In genomic region chr12:107969126-107969525, GRCm38 (mm10) we compare ENCODE assay signal across 21 mouse cellular contexts. TPM values are rescaled to one million over a fixed set of nuclear protein-coding genes. Genes with fewer than 3 reads are reported as not detected.
A peak's percentile ranks its signal among the peaks of the same experiment; 100 is the strongest.
DNase-seq lines count a peak whose midpoint lies in the region; ATAC-seq and TF ChIP-seq lines count a peak whose summit lies in the region.
"Had no signal": no experiment of that assay in that cellular context is flagged by ENCODE, and none has a peak within 500 bp of the region (broad histone marks: within the 10 kb centered on the region; RNA-seq: fewer than 3 reads in every experiment).

No protein-coding gene starts in this region.

- TF ChIP-seq CTCF in thymus, adult 2 months (IDR thresholded peaks at IDR 0.05; ENCODE audit: borderline replicate concordance, control insufficient read depth, extremely low read depth, insufficient read depth, low read length, poor library complexity): no peak
- TF ChIP-seq CTCF in olfactory bulb, adult 2 months (IDR thresholded peaks at IDR 0.05; ENCODE audit: insufficient read depth, low read depth, low read length): no peak

- WGBS in hindbrain, embryonic 14.5 days: 62% methylated on average over 8 of the region's 8 CpGs
- 78% methylated on average over 8 of the region's 8 CpGs for WGBS in hindbrain, embryonic 11.5 days
- WGBS in thymus, adult 2 months: 82% methylated on average over 8 of the region's 8 CpGs
- WGBS in hindbrain, embryonic 16.5 days: 62% methylated on average over 8 of the region's 8 CpGs
- WGBS in olfactory bulb, adult 2 months: 42% methylated on average over 8 of the region's 8 CpGs

- no peaks in the 10 kb centered on the region for H3K27me3 ChIP-seq in hindbrain, embryonic 14.5 days (ENCODE audit: control insufficient read depth, insufficient read depth, low read length)
- no peaks in the 10 kb centered on the region for H3K27me3 ChIP-seq in hindbrain, embryonic 11.5 days (ENCODE audit: control insufficient read depth, insufficient read depth, low read length)
- H3K27me3 ChIP-seq in thymus, adult 2 months (ENCODE audit: control insufficient read depth, insufficient read depth, low read length): no peaks in the 10 kb centered on the region
- no peaks in the 10 kb centered on the region for H3K27me3 ChIP-seq in hindbrain, embryonic 16.5 days (replicated peaks; ENCODE audit: control insufficient read depth, insufficient read depth, low read length)
- H3K27me3 ChIP-seq: embryonic facial prominence, embryonic 12.5 days; kidney, embryonic 15.5 days; limb, embryonic 12.5 days; liver, embryonic 13.5 days had no signal

- H3K4me3 ChIP-seq in hindbrain, embryonic 14.5 days (replicated peaks; ENCODE audit: low read length): no peak overlapping the region
- no peak overlapping the region for H3K4me3 ChIP-seq in hindbrain, embryonic 11.5 days (ENCODE audit: low read depth, low read length)
- no peak overlapping the region for H3K4me3 ChIP-seq in thymus, adult 2 months (ENCODE audit: control insufficient read depth, insufficient read depth, low read length)
- no peak overlapping the region for H3K4me3 ChIP-seq in hindbrain, embryonic 16.5 days (ENCODE audit: low read length)
- H3K4me3 ChIP-seq in olfactory bulb, adult 2 months (ENCODE audit: insufficient read depth, low read depth, low read length): no peak overlapping the region
- H3K4me3 ChIP-seq: embryonic facial prominence, embryonic 12.5 days; heart, adult 2 months; kidney, embryonic 15.5 days; limb, embryonic 12.5 days; liver, embryonic 13.5 days; lung, embryonic 15.5 days had no signal

- no peak for TF ChIP-seq POLR2A in thymus, adult 2 months (IDR thresholded peaks at IDR 0.05; ENCODE audit: control insufficient read depth, extremely low read depth, insufficient read depth, low read length, poor library complexity)
- TF ChIP-seq POLR2A in olfactory bulb, adult 2 months (IDR thresholded peaks at IDR 0.05; ENCODE audit: insufficient read depth, low read depth, low read length): no peak

- H3K36me3 ChIP-seq in hindbrain, embryonic 14.5 days (replicated peaks; ENCODE audit: control insufficient read depth, insufficient read depth): no peaks in the 10 kb centered on the region
- no peaks in the 10 kb centered on the region for H3K36me3 ChIP-seq in hindbrain, embryonic 11.5 days (ENCODE audit: control insufficient read depth, insufficient read depth, low read length)
- peaks cover 67% of the 10 kb centered on the region for H3K36me3 ChIP-seq in thymus, adult 2 months (ENCODE audit: control insufficient read depth, insufficient read depth, low read length)
- no peaks in the 10 kb centered on the region for H3K36me3 ChIP-seq in hindbrain, embryonic 16.5 days (ENCODE audit: control insufficient read depth, insufficient read depth, low read length)
- H3K36me3 ChIP-seq: embryonic facial prominence, embryonic 12.5 days; kidney, embryonic 15.5 days; limb, embryonic 12.5 days; liver, embryonic 13.5 days; lung, embryonic 15.5 days had no signal

- no peak for ATAC-seq in hindbrain, embryonic 14.5 days (ENCODE audit: low FRiP score)
- no peak for ATAC-seq in hindbrain, embryonic 11.5 days (ENCODE audit: low FRiP score)
- no peak for ATAC-seq in hindbrain, embryonic 16.5 days

- H3K27ac ChIP-seq in hindbrain, embryonic 14.5 days: peak overlapping the region; percentile 91
- H3K27ac ChIP-seq in hindbrain, embryonic 11.5 days (ENCODE audit: low read depth, low read length): no peak overlapping the region
- H3K27ac ChIP-seq in thymus, adult 2 months (ENCODE audit: control insufficient read depth, insufficient read depth, low read length): peak overlapping the region; percentile 4; the same call in 1 of the 2 replicates
- H3K27ac ChIP-seq in hindbrain, embryonic 16.5 days (ENCODE audit: low read depth, low read length): peak overlapping the region; percentile 77; the same call in 1 of the 2 replicates
- H3K27ac ChIP-seq in olfactory bulb, adult 2 months (ENCODE audit: insufficient read depth, low read depth, low read length): peak overlapping the region; percentile 74
- H3K27ac ChIP-seq: embryonic facial prominence, embryonic 12.5 days; heart, adult 2 months; kidney, embryonic 15.5 days; limb, embryonic 12.5 days; liver, embryonic 13.5 days; lung, embryonic 15.5 days had no signal

- peaks cover 73% of the 10 kb centered on the region for H3K4me1 ChIP-seq in hindbrain, embryonic 14.5 days (replicated peaks; ENCODE audit: control insufficient read depth, insufficient read depth, low read length)
- H3K4me1 ChIP-seq in hindbrain, embryonic 11.5 days (replicated peaks; ENCODE audit: control insufficient read depth, insufficient read depth, low read length): peaks cover 13% of the 10 kb centered on the region
- peaks cover 89% of the 10 kb centered on the region for H3K4me1 ChIP-seq in thymus, adult 2 months (replicated peaks; ENCODE audit: control insufficient read depth, insufficient read depth, low read length)
- H3K4me1 ChIP-seq in hindbrain, embryonic 16.5 days (ENCODE audit: control insufficient read depth, insufficient read depth, low read depth, low read length): peaks cover 33% of the 10 kb centered on the region
- peaks cover 71% of the 10 kb centered on the region for H3K4me1 ChIP-seq in olfactory bulb, adult 2 months (ENCODE audit: control insufficient read depth, insufficient read depth, low read length)
- H3K4me1 ChIP-seq: liver, embryonic 13.5 days had no signal

- peak overlapping the region; percentile 24; the same call in 1 of the 2 replicates for H3K9ac ChIP-seq in hindbrain, embryonic 14.5 days
- H3K9ac ChIP-seq in hindbrain, embryonic 11.5 days (ENCODE audit: low read depth, low read length): no peak overlapping the region
- H3K9ac ChIP-seq in hindbrain, embryonic 16.5 days (ENCODE audit: low read depth, low read length): no peak overlapping the region
- H3K9ac ChIP-seq: embryonic facial prominence, embryonic 12.5 days; kidney, embryonic 15.5 days; limb, embryonic 12.5 days; liver, embryonic 13.5 days; lung, embryonic 15.5 days had no signal

- H3K4me2 ChIP-seq in hindbrain, embryonic 14.5 days (replicated peaks): peak overlapping the region; percentile 50
- no peak overlapping the region for H3K4me2 ChIP-seq in hindbrain, embryonic 11.5 days (replicated peaks; ENCODE audit: low read depth, low read length)
- no peak overlapping the region for H3K4me2 ChIP-seq in hindbrain, embryonic 16.5 days (ENCODE audit: low read length)
- H3K4me2 ChIP-seq: embryonic facial prominence, embryonic 12.5 days; liver, embryonic 13.5 days; lung, embryonic 15.5 days had no signal

- DNase-seq in hindbrain, embryonic 14.5 days (ENCODE audit: low spot score): no peak
- no peak for DNase-seq in hindbrain, embryonic 11.5 days (ENCODE audit: low spot score)
- DNase-seq in thymus, adult 2 months: no peak
- no peak for DNase-seq in thymus, postnatal 0 days (ENCODE audit: low spot score)
- DNase-seq in urinary bladder, postnatal 4 days (ENCODE audit: low spot score in 2 of 2): no peak
- no peak for DNase-seq in adrenal gland, adult 8-10 months
- DNase-seq: adrenal gland, postnatal 10 days; B cell, adult 2 months; cerebellum, adult 18-20 months; cerebellum, postnatal 36 days; heart, adult 2 months; heart, postnatal 14 days; liver, embryonic 13.5 days; spleen, adult 18-20 months; thymus, postnatal 14 days had no signal

- H3K9me3 ChIP-seq in hindbrain, embryonic 14.5 days (ENCODE audit: control insufficient read depth, low read length): no peaks in the 10 kb centered on the region
- no peaks in the 10 kb centered on the region for H3K9me3 ChIP-seq in hindbrain, embryonic 11.5 days (ENCODE audit: control insufficient read depth, low read length)
- no peaks in the 10 kb centered on the region for H3K9me3 ChIP-seq in hindbrain, embryonic 16.5 days (ENCODE audit: control insufficient read depth, low read length)
- H3K9me3 ChIP-seq: embryonic facial prominence, embryonic 12.5 days; kidney, embryonic 15.5 days; limb, embryonic 12.5 days; liver, embryonic 13.5 days; lung, embryonic 15.5 days had no signal

RNA-seq across cellular contexts. Expression of gene Bcl11b, which starts 34.3 kb away (rescaled TPM):
- polyA plus RNA-seq in hindbrain, embryonic 14.5 days (2014; fragmentation: Nextera tagmentation; extraction: Ambion mirVana): 29.6 and 30.7 TPM in 2 replicates
- polyA plus RNA-seq in hindbrain, embryonic 11.5 days (2014; fragmentation: Nextera tagmentation; extraction: Ambion mirVana): 6.8 and 8.4 TPM in 2 replicates
- 346 and 564 TPM in 2 replicates for polyA plus RNA-seq in thymus, adult 2 months (2012; rRNA removed)
- 110 and 156 TPM in 2 replicates for polyA plus RNA-seq in thymus, postnatal 0 days (2015; fragmentation: Nextera tagmentation; extraction: Ambion mirVana)
- 12.0 and 16.7 TPM in 2 replicates for polyA plus RNA-seq in hindbrain, embryonic 16.5 days (2015; fragmentation: Nextera tagmentation; extraction: Ambion mirVana)
- 49.8 and 56.3 TPM in 2 replicates for polyA plus RNA-seq in olfactory bulb, adult 2 months (2012; ENCODE audit: insufficient read depth, insufficient read length, low replicate concordance, missing spikeins)
- under 1 TPM; 0.17 to 0.80 (median 0.55) TPM for total RNA-seq in adrenal gland, adult 8-10 months (2022)
